Mouse (Mus musculus): ENCODE results near the gene Pno1. TPM values are rescaled to one million over a fixed set of nuclear protein-coding genes. Genes with fewer than 3 reads are reported as not detected.
A peak's percentile ranks its signal among the peaks of the same experiment; 100 is the strongest.

Gene Pno1
- polyA plus RNA-seq, 1 experiment from 2014 or later = 67.8 TPM

DNA sequence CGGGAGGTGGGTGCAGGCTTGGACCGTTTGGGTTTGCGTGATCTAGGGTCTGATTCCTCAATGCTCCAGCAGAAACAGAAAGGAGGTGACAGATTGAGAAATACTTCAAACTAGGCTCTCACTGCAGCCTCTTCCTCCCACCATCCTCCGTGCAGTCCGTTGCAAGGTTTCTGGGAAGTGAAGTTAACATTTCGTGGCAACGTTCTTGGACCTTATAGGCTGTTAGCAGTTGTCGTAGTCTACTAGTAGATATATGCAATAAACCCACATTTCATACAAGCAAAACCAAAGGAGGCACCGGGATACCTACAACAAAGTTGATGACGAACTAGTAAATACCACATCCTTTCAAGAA is 750 bp upstream of the Pno1 start:
- Histone ChIP-seq H3K27me3 (replicated peaks) (no peaks in the 10 kb centered on the region), H3K4me3 (peak overlapping the region; percentile 81), H3K27ac (ENCODE audit: poor library complexity, severe bottlenecking) (peak overlapping the region; percentile 64; the same call in 1 of the 2 replicates), H3K36me3 (peaks cover 24% of the 10 kb centered on the region), H3K9me3 (replicated peaks) (no peaks in the 10 kb centered on the region), H3K4me1 (replicated peaks) (peaks cover 12% of the 10 kb centered on the region), H3K4me2 (peak overlapping the region; percentile 74), H3K9ac (peak overlapping the region; percentile 88)
- no peak for ATAC-seq (ENCODE audit: insufficient number of reproducible peaks, low FRiP score)
- 1% methylated on average over 10 of the region's 10 CpGs for WGBS

DNA sequence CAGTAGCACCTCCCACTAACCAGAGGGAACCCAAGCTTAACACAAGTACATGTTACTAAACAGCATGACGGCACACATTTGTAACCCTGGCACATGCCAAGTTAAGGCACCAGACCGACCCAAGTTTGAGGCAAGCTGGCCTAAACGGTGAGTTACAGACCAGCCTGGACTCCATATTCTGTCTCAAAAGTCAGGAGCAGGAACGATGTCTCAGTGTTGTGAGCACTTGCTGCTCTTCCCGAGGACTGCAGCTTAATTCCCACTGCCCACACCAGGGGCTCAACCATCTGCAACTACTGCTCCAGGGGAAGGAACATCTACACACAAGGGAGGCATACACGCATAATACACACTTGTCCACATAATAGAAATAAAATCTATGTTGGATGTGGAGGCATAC is 8.9 kb downstream of the Pno1 start:
- Histone ChIP-seq H3K27me3 (replicated peaks) (no peaks in the 10 kb centered on the region), H3K27ac (ENCODE audit: poor library complexity, severe bottlenecking) (no peak overlapping the region), H3K4me3 (no peak overlapping the region), H3K9me3 (replicated peaks) (no peaks in the 10 kb centered on the region), H3K36me3 (peaks cover 41% of the 10 kb centered on the region), H3K4me2 (no peak overlapping the region), H3K9ac (no peak overlapping the region), H3K4me1 (replicated peaks) (no peaks in the 10 kb centered on the region)
- ATAC-seq (ENCODE audit: insufficient number of reproducible peaks, low FRiP score) = no peak
- 82% methylated on average over 6 of the region's 6 CpGs for WGBS

DNA sequence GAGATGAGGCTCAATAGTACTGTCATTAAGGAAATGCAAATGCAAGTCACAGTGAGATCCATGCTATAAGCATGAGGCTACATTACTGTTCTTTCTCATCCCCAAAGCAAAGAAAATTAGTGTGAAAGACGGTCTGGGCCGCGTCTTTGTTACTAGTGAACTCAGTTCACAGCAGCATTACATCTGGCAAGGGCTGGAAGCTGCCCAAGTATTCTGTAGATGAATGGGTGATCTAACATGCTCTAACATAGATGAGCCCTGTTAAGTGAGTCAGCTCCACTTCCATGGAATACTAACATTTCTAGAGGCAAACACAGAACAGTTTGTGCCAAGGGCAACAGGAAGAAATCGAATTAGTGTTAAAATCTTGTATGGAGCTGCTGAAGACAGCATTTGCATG is 10.4 kb downstream of the Pno1 start:
- H3K27me3 ChIP-seq (replicated peaks) = no peaks in the 10 kb centered on the region
- H3K4me3 ChIP-seq = no peak overlapping the region
- H3K4me2 ChIP-seq = no peak overlapping the region
- H3K36me3 ChIP-seq = peaks cover 52% of the 10 kb centered on the region
- 93% methylated on average over 4 of the region's 4 CpGs for WGBS
- no peak for ATAC-seq (ENCODE audit: insufficient number of reproducible peaks, low FRiP score)
- H3K9me3 ChIP-seq (replicated peaks) = no peaks in the 10 kb centered on the region
- H3K4me1 ChIP-seq (replicated peaks) = no peaks in the 10 kb centered on the region
- no peak overlapping the region for H3K27ac ChIP-seq (ENCODE audit: poor library complexity, severe bottlenecking)
- H3K9ac ChIP-seq = no peak overlapping the region

- H3K9me3 ChIP-seq (replicated peaks) = no peaks in the 10 kb centered on the region
- H3K4me3 ChIP-seq = no peak overlapping the region
- no peaks in the 10 kb centered on the region for H3K27me3 ChIP-seq (replicated peaks)
- ATAC-seq (ENCODE audit: insufficient number of reproducible peaks, low FRiP score) = no peak
- whole genome bisulfite sequencing = 87% methylated on average over 3 of the region's 3 CpGs
- no peak overlapping the region for H3K9ac ChIP-seq
- H3K27ac ChIP-seq (ENCODE audit: poor library complexity, severe bottlenecking) = no peak overlapping the region
- no peak overlapping the region for H3K4me2 ChIP-seq
- peaks cover 60% of the 10 kb centered on the region for H3K36me3 ChIP-seq
- no peaks in the 10 kb centered on the region for H3K4me1 ChIP-seq (replicated peaks)
Observed at GRCm38 (mm10) chr11:17199840-17200501, 11.4 kb downstream of the Pno1 start.

GRCm38 (mm10) chr11:17199170-17199569 is 12.2 kb downstream of the Pno1 start:
- 89% methylated on average over 5 of the region's 5 CpGs for WGBS
- Histone ChIP-seq H3K9ac (no peak overlapping the region), H3K4me2 (no peak overlapping the region), H3K9me3 (replicated peaks) (no peaks in the 10 kb centered on the region), H3K4me3 (no peak overlapping the region), H3K27me3 (replicated peaks) (no peaks in the 10 kb centered on the region), H3K27ac (ENCODE audit: poor library complexity, severe bottlenecking) (no peak overlapping the region), H3K4me1 (replicated peaks) (no peaks in the 10 kb centered on the region), H3K36me3 (peaks cover 61% of the 10 kb centered on the region)
- no peak for ATAC-seq (ENCODE audit: insufficient number of reproducible peaks, low FRiP score)

DNA sequence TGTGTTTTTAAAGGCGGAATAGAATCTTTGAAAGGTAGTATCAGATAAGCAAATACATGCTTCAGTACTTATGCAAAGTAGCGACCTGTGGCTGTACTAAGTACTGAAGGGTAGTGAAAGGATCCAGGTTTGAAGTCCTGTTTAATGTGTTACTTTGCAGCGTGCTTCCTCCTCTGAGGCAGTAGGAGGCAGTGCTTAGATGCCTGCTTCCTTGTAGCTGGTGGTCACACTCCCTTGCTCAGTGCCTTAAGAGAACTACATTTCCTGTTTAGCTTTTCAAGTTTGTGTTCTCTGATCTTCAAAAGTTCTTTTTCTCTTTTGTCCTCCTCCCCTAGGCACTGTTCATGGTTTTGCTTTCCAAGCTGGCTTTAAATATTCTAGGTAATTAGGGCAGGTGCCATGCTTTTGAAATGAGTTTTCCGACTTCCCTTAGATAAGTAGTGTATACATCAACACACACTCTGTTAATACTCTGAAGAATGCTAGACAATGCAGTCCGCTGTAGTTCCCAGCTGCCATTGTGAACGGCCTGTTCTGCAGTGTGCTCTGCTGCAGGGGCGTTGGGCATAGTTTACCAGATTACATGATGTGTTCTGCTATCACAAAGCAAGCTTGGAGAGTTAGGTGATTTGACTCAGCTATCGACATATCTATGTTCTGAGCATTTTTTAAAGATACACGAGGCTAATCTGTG is 19.1 kb downstream of the Pno1 start:
- Histone ChIP-seq H3K9ac (no peak overlapping the region), H3K4me2 (no peak overlapping the region), H3K27ac (ENCODE audit: poor library complexity, severe bottlenecking) (no peak overlapping the region), H3K36me3 (peaks cover 28% of the 10 kb centered on the region), H3K27me3 (replicated peaks) (no peaks in the 10 kb centered on the region), H3K4me3 (no peak overlapping the region), H3K9me3 (replicated peaks) (no peaks in the 10 kb centered on the region), H3K4me1 (replicated peaks) (0 out of 2 replicates have a peak, but pooled peaks cover 2% of the 10 kb centered on the region)
- WGBS = 70% methylated on average over 9 of the region's 9 CpGs
- no peak for ATAC-seq (ENCODE audit: insufficient number of reproducible peaks, low FRiP score)

DNA sequence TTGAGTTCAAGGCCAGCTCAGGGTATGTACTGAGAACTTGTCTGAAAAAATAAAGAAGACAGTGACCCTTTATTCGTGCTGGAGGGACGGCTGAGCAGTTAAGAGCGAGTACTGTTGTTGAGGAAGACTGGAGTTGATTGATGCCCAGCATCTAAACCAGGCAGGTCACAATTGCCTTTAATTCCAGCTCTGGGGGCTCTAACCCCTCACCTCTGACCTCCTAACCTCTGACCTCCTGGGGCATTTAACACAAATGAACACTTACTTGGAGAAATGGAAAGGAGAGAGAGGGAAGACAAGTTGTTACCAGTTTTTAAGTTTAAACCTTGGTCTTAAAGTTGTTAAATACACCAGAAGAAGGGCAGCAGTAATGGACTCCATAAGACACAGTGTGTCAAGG is 22.6 kb downstream of the Pno1 start:
- no peak for ATAC-seq (ENCODE audit: insufficient number of reproducible peaks, low FRiP score)
- no peaks in the 10 kb centered on the region for H3K9me3 ChIP-seq (replicated peaks)
- H3K27me3 ChIP-seq (replicated peaks) = no peaks in the 10 kb centered on the region
- H3K9ac ChIP-seq = no peak overlapping the region
- H3K36me3 ChIP-seq = no peaks in the 10 kb centered on the region; the same call in 1 of the 2 replicates
- H3K4me3 ChIP-seq = no peak overlapping the region
- no peak overlapping the region for H3K27ac ChIP-seq (ENCODE audit: poor library complexity, severe bottlenecking)
- H3K4me1 ChIP-seq (replicated peaks) = 0 out of 2 replicates have a peak, but pooled peaks cover 2% of the 10 kb centered on the region
- WGBS = 75% methylated on average over 3 of the region's 3 CpGs
- H3K4me2 ChIP-seq = no peak overlapping the region

- ATAC-seq (ENCODE audit: insufficient number of reproducible peaks, low FRiP score) = no peak
- Histone ChIP-seq H3K4me1 (replicated peaks) (0 out of 2 replicates have a peak, but pooled peaks cover 2% of the 10 kb centered on the region), H3K4me2 (no peak overlapping the region), H3K9me3 (replicated peaks) (no peaks in the 10 kb centered on the region), H3K4me3 (no peak overlapping the region), H3K9ac (no peak overlapping the region), H3K27me3 (replicated peaks) (no peaks in the 10 kb centered on the region), H3K27ac (ENCODE audit: poor library complexity, severe bottlenecking) (no peak overlapping the region), H3K36me3 (peaks cover 8% of the 10 kb centered on the region)
- WGBS = 83% methylated on average over 3 of the region's 3 CpGs
Observed at GRCm38 (mm10) chr11:17187649-17188048, 23.7 kb downstream of the Pno1 start.

- ATAC-seq (ENCODE audit: insufficient number of reproducible peaks, low FRiP score) = no peak
- Histone ChIP-seq H3K27ac (ENCODE audit: poor library complexity, severe bottlenecking) (no peak overlapping the region), H3K27me3 (replicated peaks) (no peaks in the 10 kb centered on the region), H3K4me2 (no peak overlapping the region), H3K4me3 (no peak overlapping the region), H3K4me1 (replicated peaks) (no peaks in the 10 kb centered on the region), H3K9me3 (replicated peaks) (no peaks in the 10 kb centered on the region), H3K36me3 (peaks cover 8% of the 10 kb centered on the region), H3K9ac (no peak overlapping the region)
- 88% methylated on average over 2 of the region's 2 CpGs for WGBS
Observed at GRCm38 (mm10) chr11:17183165-17183564, 28.2 kb downstream of the Pno1 start.

DNA sequence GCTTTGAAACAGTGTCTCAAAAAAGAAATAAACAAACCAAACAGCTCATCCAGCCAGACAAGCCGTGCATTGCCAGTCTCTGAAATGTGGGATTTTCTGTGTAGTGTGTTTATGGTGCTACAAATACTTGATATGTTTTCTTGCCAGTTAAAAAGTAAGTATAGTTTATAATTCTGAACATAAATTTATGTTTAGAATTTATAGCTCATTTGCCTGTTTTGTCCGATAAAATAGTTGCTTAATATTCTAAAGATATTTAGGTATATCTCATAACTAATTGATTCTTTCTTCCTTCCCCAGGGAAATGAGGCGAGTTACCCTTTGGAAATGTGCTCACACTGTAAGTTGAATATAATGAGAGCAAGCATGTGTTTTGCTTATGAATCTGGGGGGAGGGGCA is 29.6 kb downstream of the Pno1 start, which contains the start of gene Wdr92:
TSS of gene Wdr92 (plus strand) at position 301 of the 400 bp plus-strand sequence.
- H3K9ac ChIP-seq = no peak within 1 kb of the TSS
- no peaks in the 10 kb centered on the region for H3K27me3 ChIP-seq (replicated peaks)
- H3K9me3 ChIP-seq (replicated peaks) = no peaks in the 10 kb centered on the region
- no peak within 1 kb of the TSS for H3K27ac ChIP-seq (ENCODE audit: poor library complexity, severe bottlenecking)
- peaks cover 8% of the 10 kb centered on the region for H3K36me3 ChIP-seq
- no peak within 1 kb of the TSS for H3K4me2 ChIP-seq
- no peaks in the 10 kb centered on the region for H3K4me1 ChIP-seq (replicated peaks)
- no peak within 1 kb of the TSS for H3K4me3 ChIP-seq
- ATAC-seq (ENCODE audit: insufficient number of reproducible peaks, low FRiP score) = no peak
- 89% methylated on average over 3 of the region's 3 CpGs for WGBS

- no peaks in the 10 kb centered on the region for H3K9me3 ChIP-seq (replicated peaks)
- peaks cover 8% of the 10 kb centered on the region for H3K36me3 ChIP-seq
- 77% methylated on average over 3 of the region's 3 CpGs for WGBS
- H3K9ac ChIP-seq = no peak overlapping the region
- no peak overlapping the region for H3K4me2 ChIP-seq
- H3K4me3 ChIP-seq = no peak overlapping the region
- H3K4me1 ChIP-seq (replicated peaks) = no peaks in the 10 kb centered on the region
- H3K27ac ChIP-seq (ENCODE audit: poor library complexity, severe bottlenecking) = no peak overlapping the region
- no peak for ATAC-seq (ENCODE audit: insufficient number of reproducible peaks, low FRiP score)
- H3K27me3 ChIP-seq (replicated peaks) = no peaks in the 10 kb centered on the region
Observed at GRCm38 (mm10) chr11:17180753-17181152, 30.6 kb downstream of the Pno1 start.
